Mouse (Mus musculus): ENCODE results near the gene Ms4a18. TPM values are rescaled to one million over a fixed set of nuclear protein-coding genes. Genes with fewer than 3 reads are reported as not detected.

Ms4a18 gene
- polyA plus RNA-seq, 1 experiment = 1.2 TPM

DNA sequence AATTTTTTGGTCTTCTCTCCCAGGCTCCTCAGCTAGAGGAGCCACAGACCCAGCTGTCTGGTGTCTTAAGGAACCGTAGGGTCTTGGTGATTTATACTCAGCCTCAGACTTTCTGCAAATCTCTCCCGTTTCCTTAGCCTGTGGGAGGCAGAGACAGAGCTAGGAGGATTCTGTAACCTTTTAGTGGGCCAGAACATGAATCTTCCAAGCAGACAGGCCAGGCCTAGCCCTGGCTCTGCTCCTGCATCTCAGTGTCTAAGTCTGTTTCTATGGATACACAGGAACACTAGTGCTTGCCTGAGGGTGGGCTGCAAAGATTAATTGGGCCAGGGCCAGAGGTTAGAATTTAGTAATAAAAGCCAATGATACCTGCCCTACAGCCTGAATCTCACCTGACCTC lies 44.6 kb downstream of the Ms4a18 start:
- TF ChIP-seq POLR2A (IDR thresholded peaks at IDR 0.05; ENCODE audit: control insufficient read depth, low read depth, low read length) = no peak
- TF ChIP-seq CTCF (IDR thresholded peaks at IDR 0.05; ENCODE audit: control insufficient read depth, insufficient read depth, insufficient replicate concordance, low read depth, low read length) = no peak
- H3K27ac ChIP-seq (ENCODE audit: control insufficient read depth, insufficient read depth, low read depth, low read length) = no peak overlapping the region

DNA sequence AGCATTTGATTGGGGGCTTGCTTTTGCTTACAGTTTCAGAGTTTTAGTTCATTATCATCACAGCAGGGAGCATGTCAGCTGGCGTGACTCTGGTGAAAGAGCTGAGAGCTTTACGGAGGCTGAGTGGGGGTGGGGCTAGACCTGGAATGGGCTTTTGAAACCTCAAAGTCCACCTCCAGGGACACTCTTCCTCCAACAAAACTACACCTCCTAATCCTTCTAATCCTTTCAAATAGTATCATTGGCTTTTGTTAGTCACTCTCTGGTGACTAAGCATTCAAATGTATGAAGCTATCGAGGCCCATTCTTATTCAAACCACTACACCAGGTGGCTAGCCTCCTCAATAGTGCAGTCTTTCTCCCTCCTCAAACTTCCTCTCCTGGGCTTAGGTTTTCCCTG lies 45.2 kb downstream of the Ms4a18 start:
- Histone ChIP-seq H3K27ac (ENCODE audit: control insufficient read depth, insufficient read depth, low read depth, low read length) (no peak overlapping the region), H3K4me3 (ENCODE audit: control insufficient read depth, low read depth, low read length) (no peak overlapping the region), H3K27me3 (ENCODE audit: control insufficient read depth, insufficient read depth, low read length) (no peaks in the 10 kb centered on the region), H3K4me1 (ENCODE audit: control insufficient read depth, insufficient read depth, low read length) (no peaks in the 10 kb centered on the region), H3K36me3 (ENCODE audit: control insufficient read depth, insufficient read depth, low read length) (no peaks in the 10 kb centered on the region)
- TF ChIP-seq POLR2A (IDR thresholded peaks at IDR 0.05; ENCODE audit: control insufficient read depth, low read depth, low read length) (no peak), CTCF (IDR thresholded peaks at IDR 0.05; ENCODE audit: control insufficient read depth, insufficient read depth, insufficient replicate concordance, low read depth, low read length) (no peak)

More for the DNA sequence above, 44.6 kb downstream of the Ms4a18 start:
- no peaks in the 10 kb centered on the region for H3K27me3 ChIP-seq (ENCODE audit: control insufficient read depth, insufficient read depth, low read length)
- no peaks in the 10 kb centered on the region for H3K4me1 ChIP-seq (ENCODE audit: control insufficient read depth, insufficient read depth, low read length)
- no peak overlapping the region for H3K4me3 ChIP-seq (ENCODE audit: control insufficient read depth, low read depth, low read length)
- H3K36me3 ChIP-seq (ENCODE audit: control insufficient read depth, insufficient read depth, low read length) = no peaks in the 10 kb centered on the region

- H3K27me3 ChIP-seq (ENCODE audit: control insufficient read depth, insufficient read depth, low read length) = no peaks in the 10 kb centered on the region
- TF ChIP-seq POLR2A (IDR thresholded peaks at IDR 0.05; ENCODE audit: control insufficient read depth, low read depth, low read length) = no peak
- TF ChIP-seq CTCF (IDR thresholded peaks at IDR 0.05; ENCODE audit: control insufficient read depth, insufficient read depth, insufficient replicate concordance, low read depth, low read length) = no peak
These were observed 47.4 kb downstream of the Ms4a18 start for GRCm38 (mm10) chr19:10970457-10970856.

DNA sequence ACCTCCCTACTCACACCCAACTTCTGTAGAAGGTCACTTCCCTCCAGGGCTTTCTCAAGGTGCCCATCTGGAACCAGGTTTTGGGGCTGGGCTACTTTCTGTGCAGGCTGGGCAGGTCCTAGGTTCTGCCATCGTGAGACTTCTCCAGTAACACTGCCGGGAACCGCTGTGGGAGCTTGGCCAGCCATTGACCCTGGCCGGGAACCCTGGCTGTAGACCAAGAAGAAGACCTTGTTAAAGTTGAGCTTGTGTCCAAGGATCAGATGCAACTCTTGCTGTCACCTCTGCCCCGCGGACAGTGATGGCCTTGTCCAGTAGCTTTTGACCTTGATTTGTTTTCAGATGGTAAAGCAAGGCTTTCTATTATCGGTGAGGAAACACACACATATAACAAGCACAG lies 49.3 kb downstream of the Ms4a18 start:
- Histone ChIP-seq H3K4me1 (ENCODE audit: control insufficient read depth, insufficient read depth, low read length) (peaks cover 3% of the 10 kb centered on the region; the same call in 1 of the 2 replicates), H3K27ac (ENCODE audit: control insufficient read depth, insufficient read depth, low read depth, low read length) (no peak overlapping the region), H3K27me3 (ENCODE audit: control insufficient read depth, insufficient read depth, low read length) (no peaks in the 10 kb centered on the region), H3K36me3 (ENCODE audit: control insufficient read depth, insufficient read depth, low read length) (no peaks in the 10 kb centered on the region), H3K4me3 (ENCODE audit: control insufficient read depth, low read depth, low read length) (no peak overlapping the region)
- TF ChIP-seq CTCF (IDR thresholded peaks at IDR 0.05; ENCODE audit: control insufficient read depth, insufficient read depth, insufficient replicate concordance, low read depth, low read length) (no peak), POLR2A (IDR thresholded peaks at IDR 0.05; ENCODE audit: control insufficient read depth, low read depth, low read length) (no peak)

More at GRCm38 (mm10) chr19:10970457-10970856, 47.4 kb downstream of the Ms4a18 start:
- H3K4me1 ChIP-seq (ENCODE audit: control insufficient read depth, insufficient read depth, low read length) = no peaks in the 10 kb centered on the region
- no peak overlapping the region; the same call in 1 of the 2 replicates for H3K27ac ChIP-seq (ENCODE audit: control insufficient read depth, insufficient read depth, low read depth, low read length)
- H3K4me3 ChIP-seq (ENCODE audit: control insufficient read depth, low read depth, low read length) = no peak overlapping the region
- no peaks in the 10 kb centered on the region for H3K36me3 ChIP-seq (ENCODE audit: control insufficient read depth, insufficient read depth, low read length)

GRCm38 (mm10) chr19:10965721-10966120 lies 52.1 kb downstream of the Ms4a18 start:
- Histone ChIP-seq H3K27me3 (ENCODE audit: control insufficient read depth, insufficient read depth, low read length) (no peaks in the 10 kb centered on the region), H3K4me1 (ENCODE audit: control insufficient read depth, insufficient read depth, low read length) (peaks cover 3% of the 10 kb centered on the region; the same call in 1 of the 2 replicates), H3K36me3 (ENCODE audit: control insufficient read depth, insufficient read depth, low read length) (no peaks in the 10 kb centered on the region), H3K27ac (ENCODE audit: control insufficient read depth, insufficient read depth, low read depth, low read length) (peak overlapping the region; percentile 82), H3K4me3 (ENCODE audit: control insufficient read depth, low read depth, low read length) (no peak overlapping the region)
- TF ChIP-seq CTCF (IDR thresholded peaks at IDR 0.05; ENCODE audit: control insufficient read depth, insufficient read depth, insufficient replicate concordance, low read depth, low read length) (no peak), POLR2A (IDR thresholded peaks at IDR 0.05; ENCODE audit: control insufficient read depth, low read depth, low read length) (no peak)

DNA sequence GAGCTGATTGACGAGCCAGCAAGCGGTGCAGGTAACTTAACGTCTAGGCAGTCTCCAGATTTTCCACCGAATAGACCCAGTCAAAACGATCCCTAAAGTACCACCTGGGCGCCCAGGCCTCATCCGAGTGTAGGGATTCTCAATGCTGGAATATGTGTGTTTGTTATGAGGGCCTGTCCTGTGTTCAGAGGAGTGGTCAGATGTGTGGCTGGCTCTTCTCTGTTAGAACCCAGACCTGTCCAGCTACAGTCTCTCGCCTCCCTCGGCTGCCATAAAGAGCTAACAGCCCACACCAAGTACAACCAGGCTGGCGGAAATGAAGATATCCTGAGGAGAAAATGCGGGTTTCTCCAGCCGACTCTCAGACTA lies 57.9 kb downstream of the Ms4a18 start:
- Histone ChIP-seq H3K27me3 (ENCODE audit: control insufficient read depth, insufficient read depth, low read length) (no peaks in the 10 kb centered on the region), H3K4me1 (ENCODE audit: control insufficient read depth, insufficient read depth, low read length) (peaks cover 2% of the 10 kb centered on the region; the same call in 1 of the 2 replicates), H3K27ac (ENCODE audit: control insufficient read depth, insufficient read depth, low read depth, low read length) (no peak overlapping the region; the same call in 1 of the 2 replicates), H3K4me3 (ENCODE audit: control insufficient read depth, low read depth, low read length) (no peak overlapping the region), H3K36me3 (ENCODE audit: control insufficient read depth, insufficient read depth, low read length) (no peaks in the 10 kb centered on the region)
- TF ChIP-seq CTCF (IDR thresholded peaks at IDR 0.05; ENCODE audit: control insufficient read depth, insufficient read depth, insufficient replicate concordance, low read depth, low read length) (no peak), POLR2A (IDR thresholded peaks at IDR 0.05; ENCODE audit: control insufficient read depth, low read depth, low read length) (no peak)

- Histone ChIP-seq H3K36me3 (ENCODE audit: control insufficient read depth, insufficient read depth, low read length) (no peaks in the 10 kb centered on the region), H3K27me3 (ENCODE audit: control insufficient read depth, insufficient read depth, low read length) (no peaks in the 10 kb centered on the region), H3K27ac (ENCODE audit: control insufficient read depth, insufficient read depth, low read depth, low read length) (no peak overlapping the region; the same call in 1 of the 2 replicates), H3K4me3 (ENCODE audit: control insufficient read depth, low read depth, low read length) (no peak overlapping the region), H3K4me1 (ENCODE audit: control insufficient read depth, insufficient read depth, low read length) (no peaks in the 10 kb centered on the region)
- TF ChIP-seq POLR2A (IDR thresholded peaks at IDR 0.05; ENCODE audit: control insufficient read depth, low read depth, low read length) (no peak), CTCF (IDR thresholded peaks at IDR 0.05; ENCODE audit: control insufficient read depth, insufficient read depth, insufficient replicate concordance, low read depth, low read length) (peak; percentile 16; the same call in 1 of the 2 replicates)
These were observed 58.5 kb downstream of the Ms4a18 start for GRCm38 (mm10) chr19:10959085-10959977.
